In the genomic region with DNA sequence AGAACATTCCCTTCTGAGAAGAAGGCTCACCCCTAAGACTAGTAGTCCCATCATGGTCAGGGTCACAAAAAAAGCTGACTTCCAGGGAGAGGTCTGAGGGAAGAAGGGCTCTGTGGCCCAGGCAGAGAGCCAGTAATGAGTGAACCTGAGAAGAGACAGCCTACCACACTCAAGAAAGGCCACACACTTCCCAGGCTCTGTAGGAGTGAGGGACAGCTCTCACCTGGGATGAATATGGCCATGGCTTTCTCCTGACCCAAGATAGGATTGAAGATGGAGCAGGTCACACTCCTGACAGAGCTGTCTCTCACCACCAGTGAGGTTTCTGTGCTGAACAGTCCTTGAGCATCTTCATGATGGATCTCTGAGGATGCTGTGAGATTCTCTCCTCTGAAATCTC, we compare ENCODE assay signal across 28 mouse cellular contexts. TPM values are rescaled to one million over a fixed set of nuclear protein-coding genes. Genes with fewer than 3 reads are reported as not detected.
A peak's percentile ranks its signal among the peaks of the same experiment; 100 is the strongest.
DNase-seq lines count a peak whose midpoint lies in the region; TF ChIP-seq lines count a peak whose summit lies in the region.
"Had no signal": no experiment of that assay in that cellular context is flagged by ENCODE, and none has a peak within 500 bp of the region (broad histone marks: within the 10 kb centered on the region; RNA-seq: fewer than 3 reads in every experiment).

No protein-coding gene starts in this region.

- H3K9me3 ChIP-seq in heart, embryonic 10.5 days = no peaks in the 10 kb centered on the region
- H3K9me3 ChIP-seq: G1E had no signal

- no peak overlapping the region for H3K27ac ChIP-seq in heart, adult 2 months
- H3K27ac ChIP-seq in heart, embryonic 10.5 days = no peak overlapping the region

- no peak for TF ChIP-seq EP300 in heart, adult 2 months (IDR thresholded peaks at IDR 0.05; ENCODE audit: insufficient read depth, low read depth, low read length)

- no peak for TF ChIP-seq POLR2A in heart, adult 2 months (IDR thresholded peaks at IDR 0.05; ENCODE audit: insufficient read depth, low read depth, low read length)

- no peak overlapping the region for H3K9ac ChIP-seq in heart, adult 2 months (ENCODE audit: low read depth, low read length)

- H3K79me2 ChIP-seq in heart, adult 2 months (replicated peaks; ENCODE audit: control insufficient read depth, insufficient read depth, low read length) = no peaks in the 10 kb centered on the region

- DNase-seq in heart, adult 11 months = peak; percentile 79
- no peak for DNase-seq in heart, adult 2 months
- peak; percentile 52 for DNase-seq in heart, embryonic 10.5 days (ENCODE audit: low spot score)
- no peak for DNase-seq in heart, adult 18-20 months
- DNase-seq in 3T3-L1 (ENCODE audit: low read depth, low spot score) = peak; percentile 0
- DNase-seq in kidney, adult 8-10 months = no peak
- DNase-seq: adrenal gland, adult 2 months; adrenal gland, adult 8-10 months; adrenal gland, postnatal 10 days; adrenal gland, postnatal 14 days; adrenal gland, postnatal 25 days; adrenal gland, postnatal 36 days; B cell, adult 2 months; cerebellum, adult 11 months; cerebellum, adult 11-12 months; cerebellum, adult 18-20 months; cerebellum, adult 2 months had no signal

- no peaks in the 10 kb centered on the region for H3K27me3 ChIP-seq in heart, adult 2 months (ENCODE audit: control insufficient read depth, insufficient read depth, low read length)
- no peaks in the 10 kb centered on the region for H3K27me3 ChIP-seq in heart, embryonic 10.5 days (ENCODE audit: insufficient read depth, poor library complexity, severe bottlenecking)

- intact Hi-C loops in heart, adult 2 months (cut with DNase I) = no loop called here

- no peak for TF ChIP-seq CTCF in heart, adult 2 months (IDR thresholded peaks at IDR 0.05)

- H3K4me3 ChIP-seq in heart, adult 2 months = no peak overlapping the region
- H3K4me3 ChIP-seq in heart, embryonic 10.5 days = no peak overlapping the region

- H3K36me3 ChIP-seq in heart, adult 2 months (ENCODE audit: control insufficient read depth, insufficient read depth, low read length) = no peaks in the 10 kb centered on the region
- no peaks in the 10 kb centered on the region for H3K36me3 ChIP-seq in heart, embryonic 10.5 days
- H3K36me3 ChIP-seq: G1E had no signal

- no peaks in the 10 kb centered on the region for H3K4me1 ChIP-seq in heart, adult 2 months (ENCODE audit: control insufficient read depth, insufficient read depth, low read length)
- H3K4me1 ChIP-seq in heart, embryonic 10.5 days = no peaks in the 10 kb centered on the region

RNA-seq across cellular contexts. Expression of a gene that starts 15.7 kb away (rescaled TPM):
- total RNA-seq in heart, adult 2 months (2021) = not detected
- polyA plus RNA-seq in heart, adult 2 months (2012; rRNA removed) = not detected in 2 replicates
- polyA plus RNA-seq in heart, embryonic 10.5 days (2016; fragmentation: Nextera tagmentation; extraction: Ambion mirVana) = not detected in 2 replicates
- total RNA-seq in heart, adult 18-20 months (2021) = not detected
- total RNA-seq: adrenal gland, adult 18-20 months; adrenal gland, adult 2 months; adrenal gland, adult 8-10 months; adrenal gland, postnatal 10 days; adrenal gland, postnatal 14 days; adrenal gland, postnatal 25 days; adrenal gland, postnatal 36 days; adrenal gland, postnatal 4 days; CH12.LX; ES-E14; MEL had no signal
- polyA plus RNA-seq: activated CD4-positive, CD25-positive, alpha-beta regulatory T cell, adult 4 months; brain, embryonic 14.5 days; C2C12; CD4-positive, CD25-positive, alpha-beta regulatory T cell, adult 4 months; cerebellum, adult 2 months; G1E; Patski had no signal

RNA-seq across cellular contexts. Expression of a gene that starts 24.4 kb away (rescaled TPM):
- not detected for total RNA-seq in heart, adult 2 months (2021)
- not detected in 2 replicates for polyA plus RNA-seq in heart, adult 2 months (2012; rRNA removed)
- not detected in 2 replicates for polyA plus RNA-seq in heart, embryonic 10.5 days (2016; fragmentation: Nextera tagmentation; extraction: Ambion mirVana)
- total RNA-seq in heart, adult 18-20 months (2021) = not detected
- total RNA-seq: adrenal gland, adult 18-20 months; adrenal gland, adult 2 months; adrenal gland, adult 8-10 months; adrenal gland, postnatal 10 days; adrenal gland, postnatal 14 days; adrenal gland, postnatal 25 days; adrenal gland, postnatal 36 days; adrenal gland, postnatal 4 days; CH12.LX; ES-E14; MEL had no signal
- polyA plus RNA-seq: activated CD4-positive, CD25-positive, alpha-beta regulatory T cell, adult 4 months; adrenal gland, adult 2 months; brain, embryonic 14.5 days; C2C12; cerebellum, adult 2 months; G1E; Patski had no signal

Comparison
In these comparisons a context has a peak if more than half of its experiments do, and no peak if none do; other contexts are left out.
1. DNase-seq: peak in heart, adult 11 months (single experiment), heart, embryonic 10.5 days (single experiment) and 3T3-L1 (single experiment); none in heart, adult 2 months (0 of 2), heart, adult 18-20 months (0 of 2) and kidney, adult 8-10 months (0 of 2).